Mouse (Mus musculus): ENCODE results near the gene Dnph1.
"Not testable (repeated sequence)": the region's sequence is repeated elsewhere in the genome, so short reads cannot be mapped to it uniquely, and the experiment has no call there.

The Dnph1 gene

DNA sequence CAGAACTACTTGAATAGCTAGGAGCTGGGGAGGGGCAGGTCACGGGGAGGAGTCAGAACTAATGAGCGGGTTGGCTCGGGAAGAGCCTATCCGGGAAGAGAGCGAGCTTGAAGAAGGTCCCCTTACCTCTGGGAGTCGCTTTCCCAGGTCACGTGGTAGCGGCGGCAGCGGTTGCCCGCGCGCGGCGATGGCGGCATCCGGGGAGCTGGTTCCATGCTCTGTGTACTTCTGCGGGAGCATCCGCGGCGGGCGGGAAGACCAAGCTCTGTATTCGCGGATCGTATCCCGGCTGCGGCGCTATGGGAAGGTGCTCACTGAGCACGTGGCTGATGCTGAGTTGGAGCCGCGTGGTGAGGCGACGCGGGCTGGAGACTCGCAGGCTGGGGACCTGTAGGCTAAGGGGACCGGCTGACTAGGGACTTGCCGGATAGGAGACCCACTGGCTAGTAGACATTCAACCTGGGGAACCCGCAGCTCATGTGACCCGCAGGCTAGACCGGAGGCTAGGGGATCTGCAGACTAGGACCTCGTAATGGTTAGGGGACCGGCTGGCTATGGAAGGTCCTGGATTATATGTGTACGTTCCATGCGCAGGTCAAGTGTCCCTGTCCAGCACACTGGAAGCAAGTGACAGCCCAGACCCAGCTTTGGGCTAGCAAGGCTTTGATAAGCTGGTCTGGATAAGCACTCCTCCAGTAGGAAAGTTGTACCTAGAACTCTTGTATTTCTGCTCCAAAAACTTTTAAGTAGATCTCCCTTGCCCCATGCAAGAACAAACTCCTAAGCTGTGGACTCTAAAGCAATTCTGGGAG, at the start of gene Dnph1:
Dnph1 (plus strand) TSS at position 89 of the 812 bp plus-strand sequence.
- peak; percentile 90 for DNase-seq (ENCODE audit: low spot score)

DNA sequence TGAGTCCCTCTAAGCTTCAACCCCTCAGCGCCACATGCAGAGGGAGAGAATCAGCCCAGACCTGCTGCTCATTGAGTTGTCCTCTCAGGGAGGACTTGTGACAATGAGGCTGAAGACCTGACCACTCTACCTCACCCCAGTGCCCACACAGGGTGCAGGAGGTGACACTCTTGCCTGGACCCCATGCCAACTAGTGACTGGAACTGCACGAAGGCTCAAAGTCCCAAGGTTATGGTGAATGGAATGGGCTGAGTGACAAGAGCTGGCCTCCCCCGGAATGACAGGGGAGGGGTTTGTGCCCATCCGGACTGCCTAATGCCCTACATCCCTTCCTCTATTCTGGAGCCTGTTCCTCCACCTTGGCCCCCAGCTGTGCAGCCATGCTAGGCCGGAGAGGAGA, 43.8 kb upstream of the Dnph1 start:
- DNase-seq (ENCODE audit: low spot score), result no peak

DNA sequence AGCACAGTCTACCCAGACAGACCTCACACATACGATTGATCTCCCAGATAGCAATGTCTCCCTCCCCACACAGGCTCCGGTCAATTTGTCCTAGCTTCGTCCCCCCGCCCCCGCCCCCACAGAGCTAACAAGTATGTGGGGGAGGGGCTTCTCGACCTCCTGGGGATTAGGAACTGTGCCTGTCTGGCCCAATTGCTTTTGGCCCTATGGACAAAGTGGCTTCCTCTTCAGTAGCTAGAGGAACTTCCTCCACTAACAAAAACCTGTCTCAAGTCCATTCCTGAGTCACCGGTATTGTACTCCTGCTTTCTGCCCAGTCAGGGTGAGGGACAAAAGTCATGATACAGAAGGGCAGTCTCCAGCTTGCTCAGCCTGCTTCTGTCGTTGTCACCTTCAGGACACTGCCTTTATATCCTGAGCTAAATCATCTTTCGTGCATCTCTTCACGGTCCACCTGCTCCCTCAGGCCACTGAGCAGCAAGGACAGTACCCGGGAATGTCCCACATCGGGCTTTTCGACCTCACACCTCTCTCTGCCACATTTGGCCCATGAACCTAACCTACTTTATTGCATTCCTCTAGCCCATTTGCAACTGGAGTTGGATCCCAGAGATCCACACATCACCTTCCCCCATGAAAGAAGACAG, 43.1 kb upstream of the Dnph1 start:
- peak; percentile 57 for DNase-seq (ENCODE audit: low spot score)

DNA sequence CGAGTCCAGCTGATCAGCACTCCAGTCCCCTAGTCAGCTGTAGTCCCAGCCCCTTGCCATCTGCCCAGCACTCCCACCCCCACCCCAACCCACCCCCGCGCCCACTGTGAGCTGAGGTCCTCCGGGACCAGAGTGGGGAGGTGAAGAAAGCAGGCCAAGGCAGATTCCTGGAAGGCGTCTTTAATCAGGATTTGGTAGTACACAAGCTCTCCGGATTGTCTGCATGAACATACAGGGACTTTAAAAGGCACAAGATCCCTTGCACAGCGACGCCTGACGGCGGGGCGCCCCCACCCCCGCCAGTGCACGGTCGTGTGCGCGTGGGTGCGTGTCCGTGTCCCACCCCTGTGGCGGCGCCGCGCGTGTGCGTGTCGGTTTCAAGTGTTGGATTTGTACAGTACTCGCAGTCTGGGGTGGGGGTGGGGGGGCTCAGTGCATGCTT, 42.5 kb upstream of the Dnph1 start:
- peak; percentile 60 for DNase-seq (ENCODE audit: low spot score)

DNA sequence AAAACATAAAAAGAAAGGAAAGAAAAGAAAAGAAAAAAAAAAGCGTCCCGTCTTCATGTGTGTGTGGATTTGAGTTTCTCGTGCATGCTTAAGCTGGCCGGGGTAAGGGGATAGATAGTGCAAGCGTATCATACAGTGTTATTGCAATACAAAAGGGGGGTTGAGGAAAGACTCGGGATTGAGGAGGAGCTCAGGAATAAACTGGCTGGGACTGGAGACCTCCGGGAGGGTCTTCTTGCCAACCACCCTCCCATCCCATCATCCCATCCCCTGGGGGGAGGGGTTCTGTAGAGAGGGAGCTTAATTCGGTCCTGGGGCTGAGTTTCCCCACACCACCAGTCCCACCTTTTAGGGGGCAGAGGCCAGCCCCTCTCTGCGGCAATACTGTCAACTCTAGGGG, 42.0 kb upstream of the Dnph1 start:
- peak; percentile 40 for DNase-seq (ENCODE audit: low spot score)

DNA sequence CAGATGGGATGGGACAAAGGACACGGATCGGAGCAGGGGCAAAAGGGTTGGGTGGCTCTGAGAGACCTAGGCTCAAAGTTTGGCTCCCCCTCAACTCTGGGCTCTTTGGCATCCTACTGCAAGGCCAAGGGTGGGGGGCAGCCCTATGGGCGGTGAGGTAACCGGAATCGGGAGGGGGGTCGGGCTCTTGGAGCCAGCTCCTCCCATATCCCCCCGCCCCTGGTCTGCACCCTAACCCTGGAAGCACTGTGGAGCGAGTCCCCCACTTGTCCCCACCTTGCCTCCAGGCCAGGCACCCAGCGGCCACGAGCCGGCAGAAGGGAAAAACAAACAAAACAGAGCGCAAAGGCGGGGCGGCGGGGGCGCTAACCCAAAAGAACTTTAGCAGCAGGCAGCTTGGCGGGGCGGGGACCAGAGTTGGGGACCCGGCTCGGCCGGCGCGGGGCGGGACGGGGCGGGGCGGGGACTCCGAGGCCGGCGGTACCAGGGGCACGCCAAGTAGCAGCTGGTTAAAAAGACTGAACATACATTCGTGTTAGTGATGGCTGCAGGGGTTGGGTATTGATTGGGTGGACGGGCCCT, 41.3 kb upstream of the Dnph1 start:
- peak; percentile 55 for DNase-seq (ENCODE audit: low spot score)

DNA sequence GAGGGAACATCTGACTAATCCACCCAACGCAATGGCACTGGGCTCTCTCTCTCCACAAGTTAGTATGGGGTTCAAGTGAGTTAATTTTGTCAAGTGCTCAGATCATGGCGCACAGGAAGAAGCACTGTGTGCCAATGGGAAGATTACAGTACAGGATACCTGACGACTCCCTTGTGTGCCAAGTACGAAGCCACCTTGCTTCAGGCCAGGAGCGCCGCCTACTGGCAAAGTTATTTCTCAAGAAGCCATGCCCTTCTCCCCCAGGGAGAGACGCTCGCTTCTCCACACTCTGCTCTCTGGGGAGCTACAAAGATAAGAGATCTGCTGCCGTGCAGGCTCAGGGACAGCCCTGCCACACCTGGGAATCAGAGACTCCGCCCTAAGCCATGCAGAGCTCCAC, 38.7 kb upstream of the Dnph1 start:
- peak; percentile 63 for DNase-seq (ENCODE audit: low spot score)

DNA sequence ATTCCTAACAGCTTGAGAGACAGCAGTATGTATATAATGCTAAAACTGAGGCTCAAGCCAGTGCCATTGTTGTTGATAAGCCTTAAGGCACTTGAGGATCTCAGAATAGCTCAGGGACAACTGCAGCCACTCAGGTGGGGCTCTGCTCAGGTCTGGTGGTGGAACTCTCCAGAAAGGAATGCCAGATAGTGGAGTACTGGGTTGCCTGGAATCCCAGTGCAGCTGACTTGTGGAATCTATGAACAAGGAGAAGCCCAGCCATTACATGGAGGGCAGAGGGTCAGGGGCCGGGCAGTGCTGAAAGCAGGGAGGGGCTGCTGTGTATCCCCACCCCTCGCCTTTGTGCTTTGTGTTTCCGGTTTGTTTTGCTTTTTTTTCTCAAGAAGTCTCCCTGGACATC, 38.1 kb upstream of the Dnph1 start:
- DNase-seq (ENCODE audit: low spot score), result no peak

DNA sequence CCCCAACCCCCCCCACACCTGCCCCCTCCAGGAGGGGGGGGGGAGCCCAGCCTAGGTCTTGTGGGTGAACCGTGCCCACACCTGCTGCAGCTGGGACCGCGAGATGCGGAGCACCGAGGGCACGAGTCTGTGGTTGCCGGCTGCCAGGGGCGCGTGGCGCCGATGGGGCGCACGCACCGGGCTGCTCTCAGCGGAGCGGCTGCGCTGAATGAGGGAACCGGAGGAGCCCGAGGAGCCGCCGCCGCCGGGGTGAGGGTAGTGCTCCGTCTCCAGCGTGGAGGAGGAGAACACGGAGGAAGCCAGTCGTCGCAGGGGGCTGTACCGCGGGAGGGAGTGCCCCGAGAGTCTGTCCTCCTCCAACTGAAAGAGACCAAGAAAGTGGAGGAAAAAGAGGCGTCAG, 35.8 kb upstream of the Dnph1 start:
- no peak for DNase-seq (ENCODE audit: low spot score)

DNA sequence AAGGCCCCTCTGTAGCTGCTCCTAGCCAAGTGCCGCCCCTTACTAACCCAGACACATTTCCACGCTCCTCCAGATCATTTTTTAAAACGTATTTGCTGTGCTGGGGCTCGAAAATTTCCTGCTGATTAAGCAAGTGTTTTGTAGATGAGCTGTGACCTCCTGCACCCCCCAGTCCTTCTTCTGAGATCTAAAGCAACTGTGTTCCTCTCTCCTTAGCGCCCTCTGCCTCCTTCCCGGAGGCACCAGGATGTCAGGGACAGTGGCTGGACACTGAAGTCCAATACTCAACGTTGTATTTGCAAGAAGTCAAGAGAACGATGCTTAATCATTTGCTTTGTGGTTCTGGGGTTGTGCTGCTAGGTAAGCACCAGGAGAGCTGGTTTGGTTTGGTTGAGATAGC, 35.2 kb upstream of the Dnph1 start:
- peak; percentile 43 for DNase-seq (ENCODE audit: low spot score)

DNA sequence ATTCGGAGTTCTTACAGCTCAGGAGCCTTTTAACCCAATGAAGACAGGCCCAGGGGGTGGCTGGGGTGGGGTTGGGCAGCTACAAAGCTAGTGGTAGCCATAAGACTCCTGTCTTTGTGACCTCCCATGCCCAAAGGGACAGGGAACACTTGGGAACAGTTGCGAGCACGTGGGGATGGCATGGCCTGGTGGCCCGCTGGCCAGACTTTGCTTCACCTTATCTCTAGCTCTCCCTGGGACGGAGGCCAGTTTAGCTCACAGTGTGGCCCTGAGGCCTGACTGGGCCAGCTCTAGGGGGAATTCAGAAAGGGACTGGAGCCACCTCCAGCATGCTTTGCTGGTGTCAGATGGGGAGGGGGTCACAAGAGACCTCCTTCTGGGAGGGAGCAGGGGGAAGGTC, 34.3 kb upstream of the Dnph1 start:
- DNase-seq (ENCODE audit: low spot score), result no peak

DNA sequence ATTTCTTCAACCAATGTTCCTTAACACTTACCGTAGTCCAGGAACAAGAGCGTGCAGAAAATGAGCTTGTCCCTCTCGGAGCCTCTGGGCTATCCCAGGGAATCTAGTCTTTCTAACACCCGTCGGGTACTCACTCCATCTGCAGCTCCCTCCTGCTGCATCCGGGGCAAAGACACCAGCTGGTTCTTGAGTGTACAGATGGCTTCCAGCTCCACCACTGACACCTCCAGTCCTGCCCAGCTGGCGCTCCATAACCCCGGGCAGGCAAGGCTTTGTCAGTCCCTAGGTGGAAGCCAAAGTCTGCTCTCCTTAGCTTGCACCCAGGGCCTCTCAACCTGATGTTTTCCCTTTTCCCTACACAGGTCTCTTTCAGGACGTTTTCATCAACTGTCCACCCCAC, 28.7 kb upstream of the Dnph1 start:
- peak; percentile 34 for DNase-seq (ENCODE audit: low spot score)

DNA sequence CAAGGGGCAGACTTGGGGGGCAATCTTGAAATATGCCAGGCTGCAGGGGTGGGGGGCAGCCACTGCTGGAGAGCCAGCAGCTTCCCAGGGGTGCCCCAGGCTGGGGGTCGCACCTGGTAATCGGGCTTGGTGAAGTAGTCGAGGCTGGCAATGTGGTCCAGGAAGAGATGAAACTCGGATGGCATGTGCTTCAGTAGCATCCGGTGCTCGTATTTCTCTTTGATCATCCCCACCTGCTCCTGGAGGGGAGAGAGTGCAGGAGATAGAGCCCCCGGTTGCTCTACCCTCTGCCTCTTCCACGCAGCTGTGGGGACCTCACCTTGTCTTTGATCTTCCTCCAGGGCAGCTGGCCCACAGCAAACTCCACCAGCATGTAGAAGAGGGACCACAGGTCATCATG, 19.9 kb upstream of the Dnph1 start:
- no peak for DNase-seq (ENCODE audit: low spot score)

DNA sequence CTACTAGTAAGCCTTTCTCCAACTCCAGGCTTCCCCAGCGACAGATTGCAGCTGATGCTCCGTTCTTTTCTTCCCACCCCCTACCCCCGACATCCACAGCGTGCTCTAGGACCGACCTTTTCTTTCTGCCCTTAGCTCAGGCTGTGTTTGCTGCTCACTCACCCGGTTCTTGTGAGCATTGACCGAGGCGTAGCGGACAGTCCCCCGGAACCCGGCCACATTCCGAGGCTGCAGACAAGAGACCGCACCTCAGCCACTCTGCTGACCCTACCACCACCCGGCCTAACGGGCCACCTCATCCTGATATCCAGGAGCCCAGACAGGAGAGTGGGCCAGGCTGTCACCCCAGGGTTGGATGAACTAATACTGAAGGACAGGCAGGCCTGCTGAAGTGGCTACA, 19.2 kb upstream of the Dnph1 start:
- no peak for DNase-seq (ENCODE audit: low spot score)

DNA sequence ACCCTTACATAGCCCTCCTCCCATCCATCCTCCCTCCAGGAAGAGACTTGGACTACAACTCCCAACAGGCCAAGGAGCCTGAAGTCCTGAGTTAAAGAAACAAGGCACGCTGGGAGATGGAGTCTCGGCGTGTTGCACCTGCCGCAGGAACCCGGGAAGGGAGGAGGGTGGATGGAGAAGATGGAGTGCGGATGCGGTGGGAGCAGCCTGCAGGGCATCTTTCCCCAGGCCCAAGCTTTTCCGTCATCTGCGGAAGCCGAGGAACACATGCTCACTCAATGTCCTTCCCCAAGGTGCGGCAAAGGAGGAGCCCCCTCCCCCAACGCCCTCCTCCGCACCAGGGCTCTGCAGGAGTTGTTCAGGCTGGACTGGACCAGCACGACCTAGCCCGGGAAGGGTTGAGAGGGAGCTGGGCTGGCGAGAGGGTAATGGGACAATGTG, 12.9 kb upstream of the Dnph1 start:
- peak; percentile 73 for DNase-seq (ENCODE audit: low spot score)

DNA sequence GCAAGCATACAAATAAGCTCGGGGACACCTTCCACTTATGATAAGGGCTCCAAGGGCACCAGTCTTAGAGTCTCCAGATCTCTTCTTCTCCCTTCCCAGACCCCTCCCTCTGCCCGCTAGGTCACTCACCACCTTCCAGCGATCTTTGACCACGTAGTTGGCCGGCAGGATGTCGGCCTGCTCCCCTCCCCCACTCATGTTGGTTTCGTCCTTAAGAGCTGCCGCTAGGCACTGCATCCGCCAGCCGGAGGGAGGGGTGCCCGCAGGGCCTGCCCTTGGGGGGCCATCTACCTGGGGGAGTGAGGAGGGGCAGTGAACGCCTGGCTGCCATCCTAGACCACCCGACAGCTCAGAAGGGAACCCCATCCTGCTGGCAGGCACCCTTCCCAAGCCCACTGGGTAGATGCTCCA, 12.5 kb upstream of the Dnph1 start:
- peak; percentile 47 for DNase-seq (ENCODE audit: low spot score)

DNA sequence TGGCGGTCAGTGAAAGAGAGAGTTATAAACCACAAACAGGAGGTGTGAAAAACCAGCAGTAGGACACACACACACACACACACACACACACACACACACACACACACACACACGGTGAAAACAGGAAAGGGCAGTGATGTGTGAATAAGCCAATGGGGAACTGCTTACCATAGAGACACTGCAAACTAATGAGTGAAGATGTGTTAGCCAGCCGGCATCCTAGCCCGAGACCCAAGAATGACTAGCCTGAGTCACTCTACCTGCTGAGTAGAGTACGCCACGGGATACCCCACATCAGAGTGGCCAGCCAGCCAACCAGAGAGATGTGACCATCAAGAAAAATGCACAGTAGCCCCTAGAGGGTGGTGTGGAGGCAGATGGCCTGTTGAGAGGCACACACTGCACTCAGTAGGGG, 12.0 kb upstream of the Dnph1 start:
- DNase-seq (ENCODE audit: low spot score), result peak; percentile 50

DNA sequence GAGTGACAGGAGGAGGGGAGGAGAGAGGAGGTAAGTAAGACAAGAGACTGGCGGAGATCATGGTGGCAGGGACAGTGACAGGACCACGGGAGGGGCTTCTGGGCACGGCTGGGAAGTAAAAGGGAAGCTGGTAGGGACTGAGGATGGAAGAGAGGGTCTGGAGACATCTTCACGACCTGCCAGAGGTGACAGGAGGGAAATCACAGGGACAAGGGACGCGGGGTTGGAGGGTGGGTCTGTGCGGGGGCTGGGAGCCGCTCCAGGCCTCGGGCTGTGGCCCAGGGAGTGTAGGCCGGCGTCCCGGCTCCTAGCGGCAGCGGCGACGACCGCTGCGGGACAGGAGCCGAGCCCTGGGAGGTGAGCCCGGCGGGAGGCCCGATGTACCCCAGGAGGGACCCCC, 9.5 kb upstream of the Dnph1 start:
- peak; percentile 18 for DNase-seq (ENCODE audit: low spot score)

DNA sequence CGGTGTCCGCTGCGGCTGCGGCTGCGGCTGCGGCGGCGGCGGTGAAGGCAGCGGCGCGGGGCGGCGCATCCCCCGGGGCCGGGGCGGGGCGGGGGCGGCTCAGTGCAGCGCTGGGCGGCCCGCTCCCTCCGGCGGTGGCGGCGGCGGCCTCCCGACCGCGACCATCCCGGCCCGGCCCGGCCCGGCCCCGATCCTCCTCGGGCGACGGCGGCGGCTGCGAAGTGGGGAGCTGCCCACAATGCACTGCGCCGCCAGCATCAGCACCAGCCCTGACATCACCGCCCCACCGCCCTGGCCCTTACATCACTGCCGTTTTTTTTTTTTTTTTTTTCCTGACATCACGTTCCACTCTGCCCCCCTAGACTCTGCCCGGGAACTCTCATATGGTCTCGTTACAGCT, 9.1 kb upstream of the Dnph1 start, which contains the start of gene Ttbk1:
Ttbk1 (minus strand) TSS at position 245 of the 400 bp plus-strand sequence.
- peak; percentile 67 for DNase-seq (ENCODE audit: low spot score)

DNA sequence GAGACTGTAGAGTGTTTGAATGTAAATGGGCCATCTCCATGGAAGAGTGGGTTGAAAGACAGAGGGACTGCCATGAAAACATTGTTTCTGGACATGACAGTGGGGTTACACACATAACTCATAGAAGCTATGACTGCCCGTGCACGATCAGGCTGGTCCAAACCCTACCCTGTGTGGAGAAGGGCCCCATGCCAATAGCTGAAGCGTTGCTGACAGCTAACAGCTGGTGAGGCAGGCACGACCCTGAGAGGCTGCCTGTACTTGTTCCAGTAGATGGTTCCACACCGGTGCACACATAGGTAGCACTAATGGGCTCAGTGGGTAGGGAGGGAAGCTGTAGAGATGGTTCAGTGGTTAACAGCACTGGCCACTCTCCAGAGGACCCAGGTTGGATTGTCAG, 1.0 kb upstream of the Dnph1 start:
- DNase-seq (ENCODE audit: low spot score), result no peak

DNA sequence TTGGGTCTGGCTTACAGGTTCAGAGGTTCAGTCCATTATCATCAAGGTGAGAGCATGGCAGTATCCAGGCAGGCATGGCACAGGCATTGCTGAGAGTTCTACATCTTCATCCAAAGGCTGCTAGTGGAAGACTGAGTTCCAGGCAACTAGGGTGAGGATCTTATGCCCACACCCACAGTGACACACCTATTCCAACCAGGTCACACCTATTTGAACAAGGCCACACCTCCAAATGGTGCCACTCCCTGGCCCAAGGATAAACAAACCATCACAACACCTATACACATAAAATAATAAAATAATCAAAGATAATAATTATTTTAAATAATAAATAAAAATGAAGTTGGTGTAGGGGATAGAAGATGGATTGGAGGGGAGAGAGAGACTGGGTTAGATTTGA, 430 bp upstream of the Dnph1 start:
- not testable (repeated sequence) for DNase-seq (ENCODE audit: low spot score)

DNA sequence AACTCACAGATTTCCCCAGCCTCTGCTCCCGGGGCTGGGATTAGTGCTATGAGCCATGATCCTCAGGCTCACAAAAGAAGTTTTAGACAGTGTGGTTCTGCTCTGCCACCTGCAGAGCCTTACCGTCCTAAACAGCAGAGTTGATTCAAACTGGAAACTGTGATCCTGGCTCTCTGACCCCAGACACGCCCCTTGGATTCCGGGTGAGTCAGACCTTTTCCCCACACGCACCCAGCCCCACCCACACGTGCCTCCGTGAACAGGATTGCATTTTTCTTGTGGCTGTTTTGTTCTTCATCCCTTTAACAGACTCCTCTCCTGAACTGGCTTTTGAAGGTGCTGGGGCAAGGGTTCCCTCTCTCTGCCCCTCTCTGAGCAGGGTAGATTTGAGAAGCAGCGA, 1.4 kb downstream of the Dnph1 start:
- no peak for DNase-seq (ENCODE audit: low spot score)

DNA sequence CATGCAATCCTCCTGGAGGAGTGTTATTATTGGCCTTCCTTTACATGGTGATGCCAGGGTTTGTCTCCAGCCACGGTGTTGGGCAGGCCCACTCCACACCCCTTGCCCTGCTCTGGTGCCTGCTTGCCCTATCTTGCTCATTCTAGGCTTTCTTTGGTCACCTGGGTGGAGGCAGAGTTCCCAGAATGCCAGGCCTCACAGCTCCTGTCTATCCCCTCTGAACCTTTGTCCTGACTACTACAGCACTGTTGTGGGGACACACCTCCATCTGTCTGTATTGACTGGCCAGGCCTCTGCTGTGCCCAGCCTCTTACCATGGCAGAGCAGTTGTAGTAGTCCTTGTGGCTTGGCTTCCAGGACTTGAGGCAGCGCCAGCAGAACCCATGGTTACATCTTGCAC, 6.3 kb downstream of the Dnph1 start:
- no peak for DNase-seq (ENCODE audit: low spot score)
